Mouse (Mus musculus) retina, postnatal 7 days (tissue): ENCODE data around the gene Parvg.

Experiments used
- DNase-seq: peaks from one replicate; pipeline ENCODE4 v3.0.0-alpha.2; 2012; ENCODE audit warnings: low read depth, low spot score

Parvg gene

GRCm38 (mm10) chr15:84303264-84303663, 20.6 kb upstream of the Parvg start:
- no peak for DNase-seq

DNA sequence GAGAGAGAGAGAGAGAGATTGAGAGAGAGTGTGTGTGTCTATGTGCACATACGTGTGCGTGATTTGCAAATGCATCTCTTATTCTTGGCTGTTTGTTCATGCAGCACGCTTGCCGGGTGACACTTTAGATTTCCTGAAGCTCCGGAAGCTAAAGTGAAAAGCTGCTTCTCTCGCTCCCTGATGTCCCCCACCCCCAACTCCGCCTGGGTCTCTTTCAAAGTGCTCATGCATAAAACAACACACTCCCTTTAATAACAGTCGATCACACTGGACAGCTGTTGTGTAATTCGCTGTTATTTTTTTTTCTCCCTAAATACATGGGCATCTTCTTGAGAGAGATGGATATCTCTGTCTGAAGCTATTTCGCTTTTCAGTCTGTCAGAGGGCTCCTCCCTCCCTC, 18.5 kb upstream of the Parvg start:
- no peak for DNase-seq

GRCm38 (mm10) chr15:84310271-84310670, 13.6 kb upstream of the Parvg start:
- DNase-seq = no peak

DNA sequence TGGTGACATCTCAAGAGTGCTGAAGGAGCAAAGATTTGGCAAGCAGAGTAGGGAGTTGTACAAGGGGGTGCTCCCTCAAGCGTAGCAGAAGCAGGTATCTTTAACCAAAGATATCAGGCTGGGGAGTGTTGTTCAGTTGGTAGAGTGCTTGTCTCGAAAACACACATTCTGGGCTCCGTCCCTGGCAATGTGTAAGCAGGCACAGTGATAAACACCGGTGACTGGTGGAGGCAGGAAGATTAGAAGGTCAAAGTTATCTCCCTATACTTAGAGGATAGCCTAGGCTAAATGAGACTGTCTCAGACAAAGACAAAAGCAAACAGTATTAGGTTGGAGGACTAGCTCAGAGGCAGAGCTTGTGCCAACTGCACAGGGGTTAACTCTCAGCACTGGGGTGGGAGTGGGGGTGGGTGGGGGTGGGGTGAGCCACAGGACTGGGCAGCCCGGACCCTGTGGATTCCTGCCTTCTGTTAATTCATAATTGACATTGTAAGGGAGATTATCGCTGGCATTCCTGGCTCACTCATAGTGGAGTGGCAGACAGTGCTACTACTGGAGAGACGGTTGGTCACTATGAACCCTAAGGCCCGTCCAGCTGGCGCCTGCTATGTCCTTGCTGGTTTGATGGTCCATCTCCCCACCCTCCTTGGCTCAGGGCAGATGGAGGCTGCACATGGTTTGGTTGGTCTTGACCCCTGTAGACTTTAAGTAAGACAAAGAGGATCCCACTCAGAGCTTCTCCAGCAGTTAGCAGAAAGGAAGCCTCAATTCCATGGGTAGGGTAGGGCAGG, 12.3 kb upstream of the Parvg start:
- DNase-seq = no peak

DNA sequence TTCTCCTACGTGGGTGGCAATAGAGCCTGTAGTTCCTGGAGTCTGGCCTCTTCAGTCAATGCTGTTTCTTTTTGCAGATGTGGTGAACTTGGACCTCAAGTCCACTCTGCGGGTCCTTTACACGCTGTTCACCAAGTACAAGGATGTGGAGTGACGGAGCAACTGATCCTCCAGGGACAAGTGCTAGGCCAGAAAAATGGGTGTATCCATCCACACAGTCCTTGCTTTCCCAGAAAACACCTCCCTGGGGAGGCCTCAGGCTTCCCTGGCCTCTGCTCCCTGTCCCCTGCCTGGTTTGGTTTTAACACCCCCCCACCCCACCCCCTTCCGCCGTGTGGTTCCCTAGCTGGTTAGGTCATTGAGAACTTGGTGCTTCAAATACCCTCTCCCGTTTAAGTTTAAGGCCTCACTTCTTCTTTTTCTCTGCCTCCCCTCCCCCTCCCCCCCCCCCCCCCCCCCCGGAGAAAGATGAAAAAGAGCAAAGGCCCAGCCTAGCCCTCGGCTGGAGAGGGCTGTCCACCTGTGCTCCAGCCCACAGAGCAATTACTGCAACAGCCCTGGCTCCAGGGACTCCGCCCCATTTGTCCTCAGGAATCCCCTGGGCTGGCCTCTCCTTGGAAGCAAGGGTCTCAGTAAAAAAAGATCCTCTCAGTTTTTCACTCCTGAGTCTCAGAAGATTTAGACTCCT, 10.8 kb upstream of the Parvg start:
- no peak for DNase-seq

DNA sequence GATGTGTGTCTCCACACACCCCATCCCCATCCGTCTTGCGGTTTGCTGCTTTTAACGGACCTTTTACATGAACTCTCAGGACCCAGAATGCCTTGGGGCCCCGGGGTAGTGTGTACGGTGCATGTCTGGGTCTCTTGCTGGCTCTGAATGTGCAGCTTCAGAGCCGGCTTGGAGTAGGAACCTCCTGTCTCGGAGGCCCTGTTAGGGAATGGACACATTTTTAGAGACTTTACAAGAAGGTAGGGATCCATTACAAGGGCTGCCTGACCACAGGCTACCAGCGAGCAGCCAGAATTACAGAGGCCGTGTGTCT, 10.3 kb upstream of the Parvg start:
- no peak for DNase-seq

DNA sequence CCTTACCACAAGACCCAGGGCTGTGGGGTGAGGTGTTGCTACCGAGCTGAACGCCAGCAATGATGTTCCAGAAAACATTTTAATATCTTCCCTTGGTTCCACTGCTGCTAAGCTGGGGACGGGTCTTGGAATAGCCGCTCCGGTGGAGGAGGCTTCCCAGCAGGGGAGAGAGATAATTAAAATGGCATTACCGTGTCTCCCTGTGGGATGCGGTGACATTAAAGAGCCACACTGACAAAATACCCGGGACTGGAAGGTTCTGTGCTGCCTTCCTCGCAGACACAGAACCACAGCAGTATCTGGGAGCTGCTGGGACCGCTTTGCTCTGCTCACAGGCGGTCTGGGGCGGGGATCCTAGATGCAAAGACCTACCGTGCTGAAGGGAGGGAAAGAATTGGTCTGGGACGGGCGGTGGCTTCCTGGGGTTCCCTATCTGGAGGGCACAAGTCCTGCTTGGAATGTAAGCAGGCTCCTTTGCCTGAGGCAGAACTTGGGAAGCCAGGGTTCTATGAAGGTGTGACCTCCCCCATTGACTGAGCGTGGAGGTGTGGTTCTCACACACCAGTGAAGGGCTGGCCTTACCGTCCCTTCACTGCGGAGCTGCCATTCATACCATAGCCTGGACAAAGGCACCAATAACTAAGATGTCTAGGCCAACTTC, 9.3 kb upstream of the Parvg start:
- no peak for DNase-seq

DNA sequence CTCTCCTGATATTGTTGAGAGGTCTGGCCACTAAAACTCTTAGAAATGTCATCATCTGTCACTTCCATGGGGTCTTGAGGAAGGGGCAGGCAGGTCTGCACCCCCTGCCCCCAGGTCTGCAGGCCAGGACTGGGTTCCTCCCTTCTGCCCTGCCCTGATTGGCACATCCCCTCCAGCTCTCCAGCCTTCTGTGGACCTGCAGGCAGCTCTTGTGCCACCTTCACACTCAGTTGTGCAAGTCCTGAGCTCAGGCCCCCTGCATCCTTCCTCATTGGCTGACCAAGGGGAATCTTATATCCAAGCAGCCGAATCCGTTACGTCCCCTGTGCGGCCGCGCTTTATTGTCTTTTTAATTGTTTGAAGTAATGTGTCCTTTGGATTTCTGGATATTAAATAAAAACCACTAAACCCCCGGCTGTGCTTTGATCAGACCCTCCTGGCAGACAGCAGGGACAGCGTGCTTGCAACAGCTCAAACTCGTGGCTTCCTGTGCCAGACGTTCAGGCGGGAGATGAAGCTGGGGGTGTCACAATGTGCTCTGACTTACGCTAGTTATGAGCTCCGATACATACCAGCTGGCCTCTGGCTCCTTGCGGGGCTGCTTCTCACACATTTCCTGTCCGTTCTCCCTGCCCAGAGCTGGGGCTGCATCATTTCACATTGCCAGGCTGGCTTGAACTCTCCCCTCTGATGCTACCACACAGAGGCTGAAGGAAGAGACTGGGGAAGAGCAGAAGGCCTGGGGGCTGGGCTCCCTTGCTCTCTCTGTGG, 8.4 kb upstream of the Parvg start:
- DNase-seq = no peak

GRCm38 (mm10) chr15:84319393-84319792, 4.4 kb upstream of the Parvg start:
- no peak for DNase-seq

- DNase-seq = no peak
These were observed 2.2 kb upstream of the Parvg start for GRCm38 (mm10) chr15:84321544-84322174.

DNA sequence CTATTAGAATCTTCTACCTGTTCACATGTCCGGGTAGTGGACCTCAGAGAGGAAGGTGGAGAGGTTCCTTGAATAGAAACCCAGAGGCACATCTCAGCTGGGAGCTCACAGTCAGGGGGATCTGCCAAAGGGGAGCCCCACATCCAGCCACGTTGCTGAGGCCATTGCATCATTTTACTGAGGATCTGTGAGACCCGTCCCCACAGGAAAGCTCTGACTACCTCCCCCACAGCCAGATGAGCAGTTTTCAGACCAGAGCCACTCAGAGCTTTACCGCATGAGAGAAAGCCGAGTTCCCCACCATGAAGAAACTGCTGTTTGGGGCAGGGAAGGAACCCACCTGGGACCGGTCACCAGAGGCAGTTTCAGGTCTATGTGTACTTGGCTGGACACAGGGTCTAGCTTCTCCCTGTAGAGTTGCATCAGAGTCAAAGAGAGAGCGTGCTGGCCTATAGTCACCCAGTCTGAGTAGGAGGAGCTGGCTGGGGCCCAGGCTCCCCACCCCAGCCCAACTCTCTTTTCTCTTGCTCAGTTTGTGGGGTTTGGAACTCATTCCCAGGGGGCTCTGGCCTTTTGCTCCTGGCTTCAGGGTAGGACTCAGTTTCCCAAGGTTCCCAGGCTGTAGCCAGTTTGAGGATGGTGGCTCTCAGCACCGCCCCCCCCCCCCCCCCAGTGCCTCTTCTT, 1.2 kb downstream of the Parvg start:
- no peak for DNase-seq

DNA sequence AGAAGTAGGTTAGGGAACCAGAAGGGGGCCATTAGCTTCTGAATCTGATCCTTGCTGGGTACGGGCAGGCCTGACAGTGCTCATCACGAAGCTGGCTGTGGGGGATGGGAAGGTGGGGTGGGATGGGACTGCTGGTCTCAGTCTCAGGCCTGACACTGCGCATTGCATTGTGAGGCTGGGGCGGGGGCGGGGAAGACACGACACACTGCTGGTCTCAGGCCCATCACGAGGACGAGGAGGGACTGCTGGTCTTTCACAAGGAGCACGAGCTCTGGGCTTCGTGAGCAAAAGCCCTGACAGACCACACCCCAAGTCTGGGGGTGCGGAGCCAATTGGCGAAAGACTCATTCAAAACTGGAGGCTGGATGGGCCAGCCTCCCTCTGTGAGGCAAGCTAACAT, 1.9 kb downstream of the Parvg start:
- DNase-seq = no peak

GRCm38 (mm10) chr15:84328870-84329269, 5.0 kb downstream of the Parvg start:
- no peak for DNase-seq

DNA sequence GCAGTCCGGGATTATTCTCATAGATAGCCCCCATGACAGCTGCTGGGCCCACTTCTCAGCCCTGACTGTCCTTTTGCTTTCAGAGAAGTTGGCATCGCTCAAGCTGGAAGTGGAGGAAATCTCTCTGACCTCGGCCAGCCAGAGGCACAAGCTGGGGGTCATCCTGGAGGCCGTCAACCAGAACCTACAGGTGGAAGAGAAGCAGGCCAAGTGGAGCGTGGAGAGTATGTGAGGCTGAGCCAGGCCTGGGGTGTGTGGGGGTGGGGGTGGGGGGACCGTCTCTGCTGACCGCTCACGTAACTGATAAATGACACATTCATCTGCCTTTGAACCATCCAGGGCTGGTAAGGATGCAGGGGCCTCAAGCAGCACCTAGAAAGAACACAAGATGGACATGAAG, 6.1 kb downstream of the Parvg start:
- DNase-seq = no peak

DNA sequence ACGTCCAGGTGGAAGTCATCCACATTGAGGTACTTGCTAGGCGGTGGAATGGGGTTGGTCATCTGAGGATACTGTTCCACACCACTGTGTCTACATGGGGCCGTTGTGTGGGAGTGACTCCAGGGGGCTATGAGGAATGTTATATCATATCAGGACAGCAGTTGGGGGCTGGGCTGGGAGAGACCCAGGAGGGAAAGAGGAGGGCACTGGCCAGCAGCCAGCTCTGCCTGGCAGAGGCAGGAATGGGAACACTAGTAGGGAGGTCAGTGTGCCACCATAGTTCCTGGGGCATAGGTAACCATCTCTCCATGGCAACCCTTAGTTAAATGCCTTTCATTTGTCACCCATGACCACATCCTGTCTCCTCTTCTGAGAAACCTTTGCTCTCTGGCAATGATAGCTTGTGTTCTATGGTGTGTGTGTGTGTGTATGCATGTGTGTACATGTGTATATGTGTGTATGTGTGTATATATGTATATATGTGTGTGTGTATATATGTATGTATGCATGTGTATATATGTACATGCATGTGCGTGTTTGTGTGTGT, 7.3 kb downstream of the Parvg start:
- DNase-seq = no peak

- DNase-seq = no peak
These were observed 12.5 kb downstream of the Parvg start for GRCm38 (mm10) chr15:84336281-84336817.

GRCm38 (mm10) chr15:84337599-84337998, 13.8 kb downstream of the Parvg start:
- DNase-seq = no peak

DNA sequence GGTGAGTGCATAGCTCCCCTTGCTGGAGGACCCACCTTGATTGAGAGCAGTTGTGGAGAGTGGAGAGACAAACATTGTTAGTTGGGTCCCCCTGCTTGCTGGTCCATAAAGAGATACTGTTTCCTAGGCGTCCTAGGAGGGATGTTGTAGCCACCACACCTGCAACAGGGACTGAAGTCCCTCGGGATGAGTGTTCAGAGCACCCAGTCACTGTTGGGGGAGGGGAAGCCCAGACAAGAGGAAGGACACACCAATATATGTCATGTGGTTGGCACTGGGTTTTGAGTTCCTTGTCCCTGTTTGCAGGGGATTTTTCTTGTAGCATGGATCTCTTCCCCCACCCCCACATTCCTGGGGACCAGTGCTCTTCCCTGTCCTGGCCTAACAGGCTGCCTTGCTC, 17.1 kb downstream of the Parvg start:
- no peak for DNase-seq

DNA sequence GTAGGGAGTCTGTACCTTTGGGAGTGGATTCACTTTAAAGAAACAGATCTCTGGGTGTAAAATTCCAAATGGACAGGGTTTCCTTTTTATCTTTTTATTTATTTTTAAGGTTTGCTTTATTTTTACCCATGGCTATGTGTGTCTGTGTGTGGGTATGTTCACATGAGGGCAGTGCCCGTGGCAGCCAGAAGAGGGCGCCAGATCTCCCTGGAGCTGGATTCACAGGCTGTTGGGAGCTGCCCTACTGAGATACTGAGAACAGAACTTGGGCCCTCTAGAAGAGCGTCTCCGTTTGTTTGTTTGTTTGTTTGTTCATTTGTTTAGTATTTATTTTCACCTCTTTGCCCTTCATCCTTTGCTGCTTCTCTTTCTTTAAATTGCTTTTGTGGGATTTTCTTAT, 24.9 kb downstream of the Parvg start:
- DNase-seq = no peak

- DNase-seq = no peak
These were observed 26.3 kb downstream of the Parvg start for GRCm38 (mm10) chr15:84349915-84350738.
